Mouse (Mus musculus): ENCODE measurements around the gene Sox12. TPM values are rescaled to one million over a fixed set of nuclear protein-coding genes. Genes with fewer than 3 reads are reported as not detected.
"Not testable (repeated sequence)": the region's sequence is repeated elsewhere in the genome, so short reads cannot be mapped to it uniquely, and the experiment has no call there.

The Sox12 gene
- polyA plus RNA-seq (2015; fragmentation: Nextera tagmentation; extraction: Ambion mirVana) = 11.3 and 11.9 TPM in 2 replicates

DNA sequence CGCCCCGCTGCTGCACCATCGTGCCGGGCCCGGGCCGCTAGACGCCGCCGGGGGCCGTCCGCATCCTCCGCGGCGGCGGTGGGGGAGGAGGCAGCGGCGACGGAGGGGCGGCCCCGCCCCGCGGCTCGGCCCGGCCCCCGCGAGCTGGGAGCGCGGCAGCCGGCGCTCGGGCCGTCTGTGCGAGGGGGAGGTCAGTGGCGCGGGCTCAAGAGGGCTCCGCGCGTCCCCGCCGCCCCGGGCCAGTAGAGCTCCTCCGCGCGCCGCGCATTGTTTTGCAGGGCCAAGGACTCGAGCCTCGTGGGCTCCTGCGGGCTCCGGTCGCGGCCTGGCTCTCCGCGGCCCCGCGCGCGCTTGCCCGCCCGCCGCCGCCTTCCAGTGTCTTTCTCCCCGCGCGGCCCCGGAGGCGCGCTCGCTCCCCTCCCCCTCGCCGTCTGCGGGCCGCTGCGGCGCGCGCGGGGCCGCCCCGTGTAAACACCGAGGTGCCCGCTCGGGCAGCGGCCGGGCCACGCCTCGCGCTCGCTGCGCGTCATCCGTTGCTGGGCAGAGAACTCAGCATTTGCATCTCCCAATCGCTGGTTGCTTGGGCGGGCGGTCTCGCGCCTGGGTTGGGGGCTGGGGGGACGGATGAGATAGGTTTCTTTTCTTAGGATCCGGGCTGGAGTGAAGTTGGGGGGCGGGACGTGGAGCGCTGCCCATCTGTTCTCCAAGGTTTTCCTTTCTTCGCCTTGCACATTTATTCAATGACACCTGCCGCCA lies at the start of gene Sox12:
Gene Sox12 (minus strand): TSS at position 384 of the 756 bp plus-strand sequence.
- peak within 1 kb of the TSS; percentile 92 for H3K4me3 ChIP-seq
- H3K9me3 ChIP-seq = no peaks in the 10 kb centered on the region
- peaks cover 17% of the 10 kb centered on the region for H3K36me3 ChIP-seq
- no peaks in the 10 kb centered on the region for H3K27me3 ChIP-seq
- peaks cover 40% of the 10 kb centered on the region for H3K4me1 ChIP-seq
- WGBS = under 1% methylated on average over 51 of the region's 104 CpGs
- peak within 1 kb of the TSS; percentile 99 for H3K27ac ChIP-seq
- H3K4me2 ChIP-seq (replicated peaks) = peak within 1 kb of the TSS; percentile 94
- peak within 1 kb of the TSS; percentile 98 for H3K9ac ChIP-seq
- peak; percentile 60 for ATAC-seq (ENCODE audit: low FRiP score, low read depth)

DNA sequence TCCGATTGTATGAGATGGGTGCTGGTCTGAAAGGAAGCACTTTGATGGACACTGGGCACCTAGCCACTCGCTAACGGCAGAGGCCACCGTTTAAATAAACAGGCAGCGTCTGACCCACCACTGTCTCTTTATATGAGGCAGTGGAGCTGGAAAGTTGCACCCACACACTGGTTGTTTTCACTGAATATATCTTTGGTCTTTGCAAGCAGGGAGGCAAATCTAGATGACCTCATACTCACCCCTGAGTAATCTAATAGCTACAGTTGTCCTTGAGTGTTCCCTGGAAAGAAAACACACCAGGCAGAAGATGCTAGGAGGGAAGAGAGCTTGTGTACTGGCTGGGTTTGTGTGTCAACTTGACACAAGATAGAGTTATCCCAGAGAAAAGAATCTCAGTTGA lies 49.6 kb upstream of the Sox12 start:
- ATAC-seq (ENCODE audit: low FRiP score, low read depth) = no peak
- Histone ChIP-seq H3K4me1 (no peaks in the 10 kb centered on the region), H3K9me3 (no peaks in the 10 kb centered on the region), H3K4me2 (replicated peaks) (no peak overlapping the region), H3K4me3 (no peak overlapping the region), H3K27me3 (no peaks in the 10 kb centered on the region), H3K9ac (no peak overlapping the region), H3K36me3 (no peaks in the 10 kb centered on the region), H3K27ac (no peak overlapping the region)
- 58% methylated on average over 5 of the region's 5 CpGs for WGBS

DNA sequence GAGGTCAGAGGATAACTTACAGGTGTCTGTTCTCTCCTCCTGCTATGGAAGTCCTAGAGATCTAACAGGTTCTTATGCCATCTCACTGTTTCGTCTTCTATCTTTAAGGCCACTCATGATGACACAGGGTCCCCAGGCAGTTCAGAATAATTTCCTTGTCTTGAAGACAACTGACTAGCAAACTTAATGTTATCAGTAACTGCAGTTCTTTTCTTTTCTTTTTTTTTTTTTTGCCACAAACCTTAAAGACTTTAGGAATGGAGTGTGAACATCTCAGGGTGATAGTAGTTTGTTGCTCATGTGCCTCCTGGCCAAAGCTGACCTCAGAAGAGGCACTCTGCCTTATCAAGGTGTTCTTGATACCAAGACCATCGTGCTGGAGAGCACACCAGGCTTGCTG lies 48.8 kb upstream of the Sox12 start:
- 72% methylated on average over 2 of the region's 2 CpGs for WGBS
- Histone ChIP-seq H3K4me1 (no peaks in the 10 kb centered on the region), H3K36me3 (no peaks in the 10 kb centered on the region)

DNA sequence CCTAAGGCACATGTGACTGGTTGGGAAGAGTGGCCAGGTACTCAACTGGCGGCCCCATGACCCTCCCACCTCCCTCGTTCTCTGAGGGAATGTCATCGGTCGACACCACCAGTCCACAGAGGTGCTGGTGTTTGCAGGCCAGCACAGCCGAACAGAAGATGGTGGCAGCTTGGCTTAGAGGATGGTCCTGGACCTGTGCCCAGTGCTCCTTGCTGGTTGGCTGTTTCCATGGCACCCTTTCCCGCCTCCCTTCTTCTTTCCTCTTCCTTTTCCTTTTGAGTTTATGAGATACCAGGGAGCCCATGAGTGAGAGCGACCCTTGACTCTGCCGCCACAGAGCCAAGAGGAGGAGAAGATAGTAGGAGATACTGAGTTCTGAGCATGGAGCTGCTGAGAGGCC lies 45.4 kb upstream of the Sox12 start:
- WGBS = 89% methylated on average over 8 of the region's 8 CpGs
- Histone ChIP-seq H3K4me1 (no peaks in the 10 kb centered on the region), H3K9ac (no peak overlapping the region), H3K27me3 (no peaks in the 10 kb centered on the region), H3K9me3 (no peaks in the 10 kb centered on the region), H3K4me2 (replicated peaks) (no peak overlapping the region), H3K36me3 (no peaks in the 10 kb centered on the region), H3K4me3 (no peak overlapping the region), H3K27ac (no peak overlapping the region)
- ATAC-seq (ENCODE audit: low FRiP score, low read depth) = no peak

More for the DNA sequence above, 48.8 kb upstream of the Sox12 start:
- Histone ChIP-seq H3K27ac (no peak overlapping the region), H3K27me3 (no peaks in the 10 kb centered on the region), H3K9ac (no peak overlapping the region), H3K9me3 (no peaks in the 10 kb centered on the region), H3K4me3 (no peak overlapping the region), H3K4me2 (replicated peaks) (no peak overlapping the region)
- ATAC-seq (ENCODE audit: low FRiP score, low read depth) = no peak

DNA sequence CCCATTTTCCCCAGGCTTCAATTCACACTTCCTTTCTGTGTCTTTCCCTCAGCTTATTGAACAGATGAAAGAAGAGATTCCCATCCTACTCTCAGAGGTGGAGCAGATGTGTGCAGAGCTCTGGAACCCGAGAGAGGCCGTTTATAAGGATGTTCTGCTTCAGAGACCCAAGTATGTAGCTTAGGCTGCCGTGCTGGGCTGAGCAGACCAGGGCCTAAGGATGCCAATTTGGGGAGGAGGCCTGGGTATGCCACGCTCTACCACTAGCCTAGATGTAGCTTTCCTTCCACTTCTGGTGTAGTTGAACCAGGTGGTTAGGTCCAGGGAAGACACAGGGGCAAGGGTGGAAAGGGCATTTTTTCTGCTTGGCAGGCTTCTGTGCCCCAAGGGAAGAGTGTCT lies 44.5 kb upstream of the Sox12 start:
- Histone ChIP-seq H3K27me3 (no peaks in the 10 kb centered on the region), H3K9me3 (no peaks in the 10 kb centered on the region), H3K4me1 (0 out of 2 replicates have a peak, but pooled peaks cover under 1% of the 10 kb centered on the region), H3K4me3 (no peak overlapping the region), H3K36me3 (no peaks in the 10 kb centered on the region), H3K9ac (no peak overlapping the region), H3K27ac (no peak overlapping the region), H3K4me2 (replicated peaks) (no peak overlapping the region)
- 72% methylated on average over 4 of the region's 4 CpGs for WGBS
- ATAC-seq (ENCODE audit: low FRiP score, low read depth) = no peak

DNA sequence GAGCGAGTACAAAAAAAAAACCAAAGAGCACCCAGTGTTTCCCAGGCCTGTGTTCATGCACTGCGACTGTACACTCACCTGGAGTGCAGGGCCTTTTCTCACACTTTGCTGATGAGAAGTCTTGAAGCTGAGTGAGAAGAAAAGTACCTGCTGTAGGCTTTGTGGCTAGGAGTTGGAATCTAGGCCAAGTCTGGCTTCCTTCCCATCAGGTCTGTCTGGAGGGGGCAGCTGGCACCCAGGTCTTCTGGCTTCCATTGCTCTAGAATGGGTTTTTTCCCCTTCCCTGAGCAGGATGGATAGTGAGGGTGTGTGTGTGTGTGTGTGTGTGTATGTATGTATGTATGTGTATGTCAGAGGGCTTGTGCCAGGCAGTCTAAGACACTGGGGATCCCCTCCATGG lies 42.0 kb upstream of the Sox12 start:
- no peaks in the 10 kb centered on the region for H3K9me3 ChIP-seq
- no peak overlapping the region for H3K4me3 ChIP-seq
- no peaks in the 10 kb centered on the region for H3K27me3 ChIP-seq
- 76% methylated on average over 2 of the region's 2 CpGs for WGBS
- no peaks in the 10 kb centered on the region for H3K36me3 ChIP-seq
- H3K27ac ChIP-seq = no peak overlapping the region
- no peak for ATAC-seq (ENCODE audit: low FRiP score, low read depth)
- H3K4me2 ChIP-seq (replicated peaks) = no peak overlapping the region
- H3K4me1 ChIP-seq = 0 out of 2 replicates have a peak, but pooled peaks cover 4% of the 10 kb centered on the region
- H3K9ac ChIP-seq = no peak overlapping the region

DNA sequence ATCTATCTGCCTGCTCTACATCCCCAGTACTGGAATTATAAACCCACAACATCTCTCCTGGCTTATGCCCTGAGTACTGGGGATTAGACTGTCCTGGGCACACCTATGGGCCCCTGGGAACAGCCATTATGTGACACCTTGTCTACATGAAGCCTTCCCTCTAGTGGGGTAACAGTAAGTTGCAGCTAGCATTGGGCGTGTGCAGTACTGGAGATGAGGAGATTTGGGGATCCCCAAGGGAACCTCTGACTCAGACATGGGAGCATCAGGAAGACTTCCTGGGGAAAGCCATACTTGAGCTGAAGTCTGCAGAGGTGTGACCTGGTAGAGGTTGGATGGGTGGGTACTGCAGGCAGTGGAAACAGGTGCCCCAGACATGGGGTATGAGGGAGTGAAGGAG lies 41.1 kb upstream of the Sox12 start:
- ATAC-seq (ENCODE audit: low FRiP score, low read depth) = no peak
- no peaks in the 10 kb centered on the region for H3K27me3 ChIP-seq
- 65% methylated on average over 1 of the region's 1 CpGs for WGBS

DNA sequence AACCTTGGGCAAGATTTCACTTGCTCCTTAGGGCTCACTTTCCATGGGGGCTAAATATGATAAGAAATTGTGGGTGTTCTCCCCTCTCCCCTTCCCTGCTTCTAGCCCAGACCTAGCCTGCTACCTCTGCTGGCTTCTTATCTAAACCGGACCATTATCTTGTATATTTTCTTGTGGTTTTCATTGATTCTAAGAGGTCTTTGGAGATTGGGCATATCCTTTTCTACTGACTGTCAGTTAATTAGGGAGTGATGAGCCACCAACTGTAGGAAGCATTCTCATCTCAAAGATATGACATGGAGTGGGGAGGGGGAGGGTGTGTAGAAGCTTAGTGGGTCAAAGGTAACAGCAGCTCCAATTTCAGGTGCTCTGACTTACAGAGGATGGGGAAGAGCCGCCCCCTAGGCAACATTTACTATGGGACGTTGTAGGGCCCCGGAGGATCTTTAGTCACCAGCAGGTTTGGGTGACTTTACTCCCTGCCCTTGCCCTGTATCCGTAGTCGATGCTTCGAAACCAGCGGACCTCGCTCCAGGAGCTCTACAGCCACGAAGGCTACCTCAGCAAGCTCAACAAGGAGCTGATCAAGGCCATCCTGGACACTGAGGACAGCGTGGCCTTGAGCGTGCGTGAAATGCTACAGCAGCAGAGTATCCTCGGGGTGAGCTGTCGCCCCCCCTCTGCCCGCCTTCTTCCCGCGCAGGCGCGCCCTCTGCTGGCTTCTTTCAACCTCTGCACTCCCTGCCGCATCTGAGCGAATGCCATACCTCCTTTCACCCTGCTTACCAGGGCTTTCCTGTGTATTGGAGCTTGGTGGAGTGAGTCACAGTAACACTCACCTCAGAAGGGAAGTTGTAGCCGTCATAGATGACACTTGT lies 39.4 kb upstream of the Sox12 start:
- Histone ChIP-seq H3K4me3 (peak overlapping the region; percentile 40), H3K4me1 (0 out of 2 replicates have a peak, but pooled peaks cover 4% of the 10 kb centered on the region), H3K9ac (peak overlapping the region; percentile 66), H3K9me3 (no peaks in the 10 kb centered on the region), H3K4me2 (replicated peaks) (peak overlapping the region; percentile 68), H3K27me3 (no peaks in the 10 kb centered on the region), H3K27ac (no peak overlapping the region), H3K36me3 (no peaks in the 10 kb centered on the region)
- peak; percentile 82 for ATAC-seq (ENCODE audit: low FRiP score, low read depth)
- 3% methylated on average over 22 of the region's 23 CpGs for WGBS

More for the DNA sequence above, 41.1 kb upstream of the Sox12 start:
- Histone ChIP-seq H3K9ac (no peak overlapping the region), H3K9me3 (no peaks in the 10 kb centered on the region), H3K4me3 (no peak overlapping the region), H3K4me2 (replicated peaks) (no peak overlapping the region), H3K36me3 (no peaks in the 10 kb centered on the region), H3K27ac (no peak overlapping the region), H3K4me1 (0 out of 2 replicates have a peak, but pooled peaks cover 4% of the 10 kb centered on the region)

DNA sequence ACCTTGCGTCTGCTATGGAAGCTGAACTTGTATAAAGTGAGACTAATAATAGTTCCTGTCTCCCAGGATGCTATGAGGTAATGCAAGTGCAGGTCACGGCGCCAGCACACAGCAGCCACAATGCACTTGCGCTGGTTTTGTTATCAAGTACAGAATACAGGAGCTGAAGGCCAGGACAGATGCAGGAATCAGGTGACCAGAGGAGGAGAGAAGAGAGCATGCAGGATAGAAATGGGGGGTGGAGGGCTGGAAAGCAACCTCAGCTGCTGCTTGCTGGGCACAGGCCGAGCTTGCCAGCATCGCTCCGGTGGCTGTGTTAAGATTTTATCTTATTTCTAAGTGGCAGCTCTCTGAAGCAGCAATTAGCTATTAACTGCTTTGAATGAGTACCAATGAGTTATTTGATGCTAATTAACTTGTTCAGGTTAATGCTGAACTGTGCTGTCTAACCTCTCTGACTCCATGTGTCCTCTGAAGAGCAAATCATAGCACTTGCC lies 38.6 kb upstream of the Sox12 start:
- H3K4me3 ChIP-seq = no peak overlapping the region
- 0 out of 2 replicates have a peak, but pooled peaks cover 4% of the 10 kb centered on the region for H3K4me1 ChIP-seq
- 81% methylated on average over 7 of the region's 7 CpGs for WGBS
- H3K27ac ChIP-seq = no peak overlapping the region
- H3K9me3 ChIP-seq = no peaks in the 10 kb centered on the region
- no peaks in the 10 kb centered on the region for H3K36me3 ChIP-seq
- no peak overlapping the region for H3K9ac ChIP-seq
- ATAC-seq (ENCODE audit: low FRiP score, low read depth) = no peak
- no peaks in the 10 kb centered on the region for H3K27me3 ChIP-seq
- no peak overlapping the region for H3K4me2 ChIP-seq (replicated peaks)

DNA sequence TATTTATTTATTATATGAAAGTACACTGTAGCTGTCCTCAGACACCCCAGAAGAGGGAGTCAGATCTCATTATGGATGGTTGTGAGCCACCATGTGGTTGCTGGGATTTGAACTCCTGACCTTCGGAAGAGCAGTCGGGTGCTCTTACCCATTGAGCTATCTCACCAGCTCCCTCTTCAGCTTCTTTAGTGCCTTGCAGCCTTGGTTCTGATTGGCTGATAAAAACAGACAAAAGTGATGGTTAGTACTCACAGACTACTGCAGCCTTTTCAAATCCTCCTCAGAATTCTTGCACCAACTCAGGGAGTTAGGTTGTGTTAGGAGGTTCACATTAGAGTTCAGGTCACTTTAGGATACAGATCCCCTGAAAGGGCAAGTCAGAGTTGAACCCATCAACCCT lies 30.6 kb upstream of the Sox12 start:
- H3K9ac ChIP-seq; H3K27ac ChIP-seq; H3K4me2 ChIP-seq (replicated peaks); H3K27me3 ChIP-seq; H3K4me1 ChIP-seq; H3K36me3 ChIP-seq; H3K9me3 ChIP-seq; ATAC-seq (ENCODE audit: low FRiP score, low read depth); H3K4me3 ChIP-seq: not testable (repeated sequence)
- 83% methylated on average over 2 of the region's 2 CpGs for WGBS

DNA sequence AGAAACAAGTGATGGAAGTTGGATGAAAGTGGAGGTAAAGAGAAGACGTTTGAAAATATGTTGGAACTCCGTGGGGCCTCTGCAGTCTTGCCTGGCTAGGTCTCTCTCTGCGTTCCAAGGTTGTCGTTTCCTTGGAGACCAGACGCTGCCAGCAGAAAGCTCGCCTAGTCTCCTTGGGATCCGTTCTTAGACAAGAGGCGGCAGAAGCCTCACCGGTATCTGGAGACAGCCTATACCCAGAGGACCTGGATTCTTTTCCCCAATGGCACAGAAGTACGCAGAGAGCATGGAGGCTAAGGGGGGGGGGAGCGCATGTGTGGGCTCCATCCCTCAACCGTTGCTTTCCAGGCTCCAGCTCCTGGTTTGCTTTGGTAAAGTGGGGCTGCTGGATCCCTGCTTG lies 29.6 kb upstream of the Sox12 start:
- Histone ChIP-seq H3K9ac (0 out of 2 replicates have a peak overlapping the region, but pooled peaks have one; percentile 19), H3K27me3 (no peaks in the 10 kb centered on the region), H3K27ac (no peak overlapping the region), H3K36me3 (no peaks in the 10 kb centered on the region), H3K4me3 (no peak overlapping the region), H3K9me3 (no peaks in the 10 kb centered on the region), H3K4me2 (replicated peaks) (peak overlapping the region; percentile 48), H3K4me1 (peaks cover 5% of the 10 kb centered on the region; the same call in 1 of the 2 replicates)
- no peak for ATAC-seq (ENCODE audit: low FRiP score, low read depth)
- 8% methylated on average over 12 of the region's 12 CpGs for WGBS

DNA sequence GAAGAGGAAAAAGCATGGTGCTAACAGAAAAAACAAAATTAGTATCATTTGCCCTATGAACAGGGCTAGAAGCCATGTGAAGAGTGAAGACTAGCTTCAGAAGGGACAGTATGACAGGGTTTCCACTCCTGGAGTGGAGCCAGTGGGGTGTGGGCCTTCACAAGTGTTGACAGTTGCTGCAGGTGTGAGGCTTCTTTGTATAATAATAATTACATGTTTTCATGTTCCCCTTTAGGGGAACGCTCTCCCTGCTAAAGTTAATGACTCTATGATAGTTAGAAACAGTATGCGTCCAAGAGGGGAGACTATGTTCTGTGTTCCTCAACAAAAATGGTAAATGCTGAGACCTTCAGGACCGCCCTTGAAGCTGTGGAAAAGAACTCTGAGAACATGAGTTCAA lies 17.9 kb upstream of the Sox12 start:
- H3K36me3 ChIP-seq = peaks cover 4% of the 10 kb centered on the region; the same call in 1 of the 2 replicates
- WGBS = 93% methylated on average over 3 of the region's 3 CpGs
- peak overlapping the region; percentile 98 for H3K9ac ChIP-seq
- peak overlapping the region; percentile 96 for H3K27ac ChIP-seq
- no peaks in the 10 kb centered on the region for H3K27me3 ChIP-seq
- peaks cover 31% of the 10 kb centered on the region for H3K4me1 ChIP-seq
- peak overlapping the region; percentile 89 for H3K4me3 ChIP-seq
- peaks cover 13% of the 10 kb centered on the region for H3K9me3 ChIP-seq
- peak overlapping the region; percentile 93 for H3K4me2 ChIP-seq (replicated peaks)
- no peak for ATAC-seq (ENCODE audit: low FRiP score, low read depth)

Data from limb, embryonic 13.5 days (tissue).